Mouse (Mus musculus) spleen, embryonic (tissue): ENCODE results near the gene Cd300lf.

Experiments used
- CTCF ChIA-PET: fragments of 350-600 bp; sonication (Branson Sonifier 250); formaldehyde crosslinking; loops from one replicate; lab custom pipeline; 2022; lab: Charles Lee

Gene Cd300lf

DNA sequence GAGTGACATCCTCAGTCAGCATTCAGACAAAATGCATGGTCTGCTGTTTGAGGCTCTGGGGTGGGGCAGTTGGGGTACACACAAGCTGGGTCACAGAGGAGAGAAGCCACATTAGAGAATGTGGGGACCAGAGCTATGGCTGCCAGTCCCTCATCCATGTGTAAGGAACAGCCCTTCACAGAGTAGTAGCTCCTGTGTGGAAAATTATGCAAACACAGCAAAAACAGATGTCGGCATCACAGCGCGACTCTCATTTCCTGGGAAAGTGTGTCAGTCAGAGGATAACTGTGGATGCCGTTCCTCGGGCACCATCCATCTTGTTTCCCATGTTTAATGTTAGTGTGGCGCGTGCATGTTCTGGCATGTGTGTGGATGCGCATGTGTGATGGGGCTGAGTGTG lies 25.6 kb downstream of the Cd300lf start:
- CTCF ChIA-PET: no interaction called here

DNA sequence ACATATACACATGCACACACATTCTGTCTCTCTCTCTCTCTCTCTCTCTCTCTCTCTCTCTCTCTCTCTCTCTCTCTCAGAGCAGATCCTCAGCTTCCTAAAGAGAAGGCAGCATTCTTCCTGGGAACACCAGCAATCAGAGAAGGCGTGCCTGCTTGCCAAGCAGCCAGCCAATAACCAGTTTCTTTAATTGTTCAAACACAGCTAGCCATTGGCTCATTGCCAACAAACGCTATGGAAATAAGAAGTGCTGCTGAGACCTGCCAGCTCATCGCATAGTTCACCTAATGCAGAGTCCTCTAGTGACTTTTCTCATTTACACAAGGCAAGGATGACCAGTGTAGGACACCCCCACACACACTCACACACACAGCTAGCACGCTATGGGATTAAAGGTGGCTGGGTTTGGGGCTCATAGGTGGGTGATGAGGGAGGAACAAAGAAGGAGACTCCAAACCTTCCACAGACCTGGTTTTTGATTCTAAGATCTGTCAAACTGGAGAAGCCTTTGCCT lies 26.3 kb downstream of the Cd300lf start:
- CTCF ChIA-PET: no interaction called here

DNA sequence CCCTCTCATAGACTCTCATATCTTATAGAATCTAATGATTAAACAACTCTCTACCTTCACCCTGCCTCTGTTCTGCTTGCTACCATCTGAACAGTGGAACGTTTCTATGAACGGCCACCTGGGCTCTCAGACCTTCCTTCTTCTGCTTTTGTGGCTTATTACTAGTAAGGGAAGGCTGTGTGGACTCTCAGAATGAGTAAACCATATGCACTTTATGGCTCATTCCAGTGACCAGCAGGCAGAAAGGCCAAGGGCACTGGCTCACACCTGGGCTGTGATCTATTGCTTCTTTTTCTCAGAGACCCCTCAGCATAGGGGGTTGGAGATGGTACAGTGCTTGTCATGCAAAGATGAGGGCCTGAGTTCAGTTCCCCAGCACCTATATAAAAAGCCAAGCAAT lies 27.2 kb downstream of the Cd300lf start:
- CTCF ChIA-PET: no interaction called here

DNA sequence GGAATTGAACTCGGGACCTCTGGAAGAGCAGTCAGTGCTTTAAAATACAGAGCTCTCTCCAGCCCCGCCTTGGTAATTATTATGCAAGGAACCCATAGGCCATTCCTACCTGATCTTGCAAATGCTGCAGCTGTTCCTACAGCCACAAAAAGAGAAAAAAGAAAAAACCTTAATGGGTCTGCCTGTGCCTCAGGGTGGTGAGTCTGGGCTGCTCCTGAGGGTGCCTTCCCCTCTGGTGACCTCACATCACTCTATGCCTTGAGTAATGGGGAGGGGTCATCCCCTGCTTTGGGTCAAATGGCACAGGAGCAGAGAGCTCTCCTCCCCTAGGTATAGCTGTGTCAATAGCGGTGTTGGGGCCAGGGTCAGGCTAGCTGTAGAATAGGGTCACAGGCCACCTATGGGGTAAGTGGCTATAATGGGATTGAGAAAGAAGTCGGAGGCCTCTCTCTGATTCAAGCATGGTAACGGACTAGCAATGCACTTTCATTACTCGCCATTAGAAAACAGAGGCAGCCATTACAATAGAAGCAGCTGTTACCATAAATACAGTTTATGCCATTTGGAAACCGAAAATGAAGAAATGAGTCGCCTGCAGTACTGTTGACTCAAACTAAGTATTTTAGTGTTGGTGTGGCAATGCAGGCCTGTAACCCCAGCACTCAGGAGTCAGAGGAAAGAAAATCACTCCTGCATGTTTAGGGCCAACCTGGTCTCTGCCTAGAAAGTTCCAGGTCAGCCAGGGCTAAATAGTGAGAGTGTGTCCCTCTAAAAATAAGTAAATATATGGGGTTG lies 28.8 kb downstream of the Cd300lf start:
- CTCF ChIA-PET: interaction anchor here (1.0 to 1.7 kb wide), 3 partner anchors 10 to 47 kb away, joined by 3 to 4 read pairs (median 4); no protein-coding TSS in a partner anchor

DNA sequence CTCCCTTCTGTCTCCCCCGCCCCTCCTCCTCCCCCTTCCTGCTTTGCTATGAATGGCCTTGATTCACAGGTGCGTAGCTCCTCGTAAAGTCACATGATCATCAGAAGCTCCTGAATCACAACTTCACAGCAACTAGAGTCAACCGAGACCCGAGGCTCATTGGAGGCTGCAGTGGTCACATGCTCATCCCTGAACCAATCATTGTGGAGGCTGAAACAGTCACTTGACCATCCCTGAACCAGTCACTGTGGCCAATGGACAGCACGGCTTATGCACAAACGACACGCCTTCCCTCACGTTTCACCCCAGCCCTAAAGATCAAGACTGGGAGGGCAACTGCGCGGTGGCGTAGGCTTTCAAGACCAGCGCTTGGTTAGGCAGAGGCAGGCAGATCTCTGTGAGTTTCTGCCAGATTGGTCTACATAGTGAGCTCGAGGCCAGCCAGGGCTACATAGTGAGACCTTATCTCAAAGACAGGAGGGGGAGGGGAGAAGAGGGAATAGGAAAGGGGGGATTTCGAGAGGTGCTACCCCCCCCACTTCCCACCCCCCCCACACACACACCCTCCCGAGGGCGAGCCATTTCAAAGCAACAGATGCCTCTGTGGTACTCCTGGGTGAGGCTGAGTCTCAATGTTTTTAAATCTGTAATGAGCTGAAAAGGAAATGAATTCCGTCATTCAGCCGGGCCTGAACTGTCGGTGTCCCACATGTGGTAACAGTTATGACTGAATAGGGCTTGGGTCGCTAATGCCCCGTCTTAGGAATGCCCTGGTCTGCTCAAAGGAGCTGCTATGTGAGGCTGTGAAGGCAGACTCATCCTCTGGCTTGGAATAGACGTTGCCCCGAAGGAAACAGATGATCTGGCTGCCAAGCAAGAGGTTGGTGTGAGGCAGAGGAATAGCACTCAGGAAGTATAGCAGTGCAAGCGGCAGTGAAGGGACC lies 30.1 kb downstream of the Cd300lf start:
- CTCF ChIA-PET: interaction anchor here (0.6 to 1.7 kb wide), 4 partner anchors 9 to 48 kb away, joined by 3 to 7 read pairs (median 4); no protein-coding TSS in a partner anchor

DNA sequence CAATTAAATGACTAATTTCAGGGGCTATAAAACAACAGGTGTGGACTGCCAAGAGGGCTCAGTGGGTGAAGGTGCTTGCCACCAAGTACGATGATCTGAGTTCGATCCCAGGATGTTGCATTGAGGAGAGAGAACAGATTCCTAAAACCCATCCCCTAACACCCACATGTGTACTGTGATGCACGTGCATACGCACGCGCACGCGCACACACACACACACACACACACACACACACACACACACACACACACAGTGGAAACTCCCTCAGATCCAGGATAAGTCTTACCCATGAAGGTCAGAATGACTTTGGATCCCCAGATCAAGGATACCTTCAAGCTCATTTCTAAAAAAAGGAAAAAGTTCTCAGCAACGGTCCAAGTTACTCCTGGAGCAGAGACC lies 31.7 kb downstream of the Cd300lf start:
- CTCF ChIA-PET: interaction anchor here (0.7 kb wide), 1 partner anchor 13 kb away, joined by 4 read pairs; no protein-coding TSS in a partner anchor

DNA sequence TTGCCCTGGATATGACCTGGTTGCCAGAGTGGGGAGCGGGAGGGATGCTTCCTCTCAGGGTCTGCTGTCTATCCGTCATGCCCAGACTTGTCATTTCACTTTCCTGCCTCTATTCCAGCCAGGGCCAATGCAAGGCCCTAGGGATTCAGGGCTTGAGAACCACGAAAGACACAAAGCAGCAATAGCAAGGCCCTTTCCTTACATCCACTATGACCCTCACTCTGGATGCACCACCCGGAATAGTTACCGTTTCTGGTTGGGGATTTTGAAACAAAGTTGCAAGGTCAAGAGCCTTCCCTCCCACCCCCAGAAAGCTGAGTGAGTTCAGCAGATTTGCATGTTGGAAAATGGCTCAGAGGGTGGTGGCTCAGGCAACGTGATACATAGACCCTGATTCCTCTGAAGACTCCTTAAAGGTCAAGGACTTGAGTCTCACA lies 32.2 kb downstream of the Cd300lf start:
- CTCF ChIA-PET: no interaction called here

DNA sequence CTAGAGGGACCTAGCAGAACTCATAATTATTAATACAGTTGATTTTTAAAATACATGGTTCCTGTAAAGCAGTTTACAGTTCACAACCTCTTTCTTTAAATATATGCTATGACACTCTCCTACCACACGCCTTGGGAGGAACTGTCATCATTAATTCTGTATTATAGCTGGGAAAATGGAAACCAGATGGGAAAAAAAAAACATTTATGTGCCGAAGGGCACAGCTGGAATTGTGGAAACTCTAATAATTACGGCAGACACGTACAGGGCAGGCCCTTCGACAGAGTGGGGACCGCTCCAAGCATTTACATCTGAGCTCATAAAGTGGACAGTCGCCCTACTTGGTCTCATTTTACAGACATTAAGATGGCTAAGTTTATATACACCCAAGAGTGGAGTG lies 33.1 kb downstream of the Cd300lf start:
- CTCF ChIA-PET: no interaction called here

DNA sequence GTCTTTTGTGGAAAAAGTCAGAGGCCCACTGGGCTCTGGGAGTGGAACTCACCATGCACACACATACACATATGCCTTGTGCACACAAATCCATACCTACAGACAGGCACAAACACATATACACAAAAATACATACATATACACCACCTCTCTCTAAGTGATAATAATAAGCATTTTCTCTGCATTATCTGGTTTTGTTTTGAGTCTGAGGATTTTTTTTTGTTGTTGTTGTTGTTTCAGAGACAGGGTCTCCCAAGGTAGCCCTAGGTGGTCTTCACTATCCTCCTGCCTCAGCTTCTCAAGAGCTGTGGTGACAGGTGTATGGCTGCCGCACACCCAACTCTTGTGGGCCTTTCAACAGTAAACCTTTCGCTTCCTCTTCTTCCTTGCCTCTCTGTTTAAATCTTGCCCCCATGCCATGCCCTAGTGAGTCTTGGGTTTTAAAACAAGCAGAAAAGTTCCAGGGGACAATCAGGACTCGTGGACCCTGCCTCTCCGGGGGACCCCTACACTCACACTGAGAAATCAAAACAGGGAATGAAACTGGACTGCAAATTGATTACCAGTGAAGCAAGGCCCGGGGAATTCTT lies 33.7 kb downstream of the Cd300lf start:
- CTCF ChIA-PET: no interaction called here

DNA sequence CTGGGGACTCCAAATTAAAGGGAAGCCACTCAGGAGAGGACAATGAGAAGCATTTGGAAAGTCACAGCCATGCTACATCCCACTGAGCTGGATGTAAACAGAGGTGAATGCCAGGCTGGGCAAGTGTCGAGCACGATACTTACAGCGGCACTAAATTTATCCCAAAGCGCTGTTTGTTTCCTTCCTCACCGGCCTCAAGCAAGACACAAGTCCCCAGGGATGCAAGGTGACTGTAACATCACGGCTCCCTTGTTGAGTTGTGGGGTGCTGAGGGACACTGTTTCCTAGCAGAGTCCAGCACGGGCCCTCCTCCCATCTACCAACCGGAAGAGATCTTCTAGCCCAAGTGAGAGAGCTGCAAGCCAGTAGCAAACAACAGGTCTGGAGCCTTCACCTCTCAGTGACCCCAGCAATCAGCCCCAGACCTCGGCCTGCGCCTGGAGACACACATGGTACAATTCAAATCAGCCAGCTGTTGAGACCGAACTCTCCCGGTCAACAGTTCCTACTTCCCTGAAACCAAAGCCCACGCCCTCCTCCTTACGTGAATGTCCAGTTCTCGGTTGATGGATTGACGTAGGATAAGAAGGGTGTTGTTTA lies 34.5 kb downstream of the Cd300lf start:
- CTCF ChIA-PET: interaction anchor here (0.6 kb wide), 1 partner anchor 152 kb away, joined by 3 read pairs; no protein-coding TSS in a partner anchor

DNA sequence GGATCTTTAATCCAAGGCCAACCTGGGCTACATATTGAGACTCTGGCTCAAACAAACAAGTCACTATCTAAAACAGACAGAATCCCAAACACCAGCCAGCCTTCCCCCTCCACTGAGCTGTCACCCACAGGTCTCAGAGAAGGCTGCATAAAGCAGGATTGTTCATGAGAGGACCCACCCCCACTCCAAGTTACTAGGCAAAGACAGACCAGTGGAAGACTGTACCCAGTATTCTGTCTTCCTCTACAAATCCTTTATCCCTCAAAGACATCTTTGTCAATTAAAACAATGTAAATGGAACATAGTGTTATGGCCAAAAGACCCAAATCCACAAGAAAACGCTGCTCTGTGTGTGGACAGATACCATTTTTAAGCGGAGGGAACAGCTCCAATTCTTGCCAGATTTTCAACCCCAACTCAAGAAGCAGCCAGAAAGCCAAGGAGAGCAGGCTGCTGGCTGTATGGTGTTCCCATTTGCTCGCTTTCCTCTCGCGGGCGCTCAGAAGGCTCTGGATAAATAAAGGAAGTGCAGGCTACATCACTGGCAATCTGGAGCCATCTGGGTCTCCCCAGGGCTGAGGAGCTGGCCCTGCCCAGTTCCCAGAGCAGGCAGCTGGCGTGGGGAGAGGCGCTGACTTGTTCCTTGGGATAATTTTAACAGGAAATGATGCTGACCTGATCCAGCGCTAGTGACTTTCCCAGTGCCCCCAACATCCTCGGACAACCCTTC lies 35.4 kb downstream of the Cd300lf start:
- CTCF ChIA-PET: interaction anchor here (0.6 kb wide), 1 partner anchor 153 kb away, joined by 3 read pairs; no protein-coding TSS in a partner anchor

DNA sequence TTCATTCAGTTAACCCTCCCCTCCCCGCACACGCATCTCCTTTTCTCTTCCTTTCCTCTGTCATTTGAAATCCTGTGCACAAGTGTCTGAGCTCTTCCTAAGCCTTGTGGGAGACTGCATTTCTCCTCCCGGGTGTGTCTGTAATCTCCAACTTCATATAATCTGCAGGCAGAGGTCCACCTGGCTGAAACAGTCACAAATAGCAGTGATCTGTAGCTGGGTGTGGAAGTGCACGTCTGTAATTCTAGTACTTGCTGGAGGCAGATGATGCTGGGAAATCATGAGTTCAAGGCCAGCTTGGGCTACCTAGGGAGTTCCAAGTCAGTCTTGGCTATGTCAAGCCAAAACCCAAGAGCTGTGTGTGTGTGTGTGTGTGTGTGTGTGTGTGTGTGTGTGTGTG lies 41.7 kb downstream of the Cd300lf start:
- CTCF ChIA-PET: interaction anchor here (1.1 to 1.2 kb wide), 3 partner anchors 9 to 82 kb away, joined by 3 to 8 read pairs (median 3); no protein-coding TSS in a partner anchor

DNA sequence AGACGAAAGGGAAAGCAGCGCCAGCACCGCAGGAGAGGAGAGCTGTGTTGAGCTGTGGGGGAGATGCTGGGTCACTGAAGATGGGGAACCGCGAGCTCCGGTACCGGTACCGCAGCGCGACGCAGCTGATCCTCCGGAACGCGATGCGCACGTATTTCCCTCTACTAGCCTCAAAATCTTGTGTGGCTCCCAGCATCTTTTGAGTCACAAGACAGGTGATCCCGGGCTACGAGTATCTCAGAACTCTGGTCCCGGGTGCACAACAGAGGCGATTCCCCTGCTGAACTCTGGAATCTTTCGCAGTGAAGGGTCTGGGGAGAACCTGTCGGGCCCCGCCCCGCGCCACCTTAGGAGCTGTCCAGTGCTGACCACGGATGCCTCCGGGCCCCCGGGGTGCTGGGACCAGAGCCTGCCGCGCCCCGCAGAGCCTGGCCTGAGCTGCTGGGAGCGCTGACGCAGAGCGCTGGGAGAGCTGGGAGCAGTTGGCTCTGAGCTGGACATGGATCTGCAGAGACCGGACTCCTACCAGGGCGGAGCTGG lies 42.4 kb downstream of the Cd300lf start, which contains the start of gene Rab37:
Gene Rab37, plus strand, starts transcription at position 70 of the 540 bp plus-strand sequence.
- CTCF ChIA-PET: interaction anchor here (1.1 kb wide), 2 partner anchors 9 to 62 kb away, joined by 3 to 5 read pairs; no protein-coding TSS in a partner anchor

DNA sequence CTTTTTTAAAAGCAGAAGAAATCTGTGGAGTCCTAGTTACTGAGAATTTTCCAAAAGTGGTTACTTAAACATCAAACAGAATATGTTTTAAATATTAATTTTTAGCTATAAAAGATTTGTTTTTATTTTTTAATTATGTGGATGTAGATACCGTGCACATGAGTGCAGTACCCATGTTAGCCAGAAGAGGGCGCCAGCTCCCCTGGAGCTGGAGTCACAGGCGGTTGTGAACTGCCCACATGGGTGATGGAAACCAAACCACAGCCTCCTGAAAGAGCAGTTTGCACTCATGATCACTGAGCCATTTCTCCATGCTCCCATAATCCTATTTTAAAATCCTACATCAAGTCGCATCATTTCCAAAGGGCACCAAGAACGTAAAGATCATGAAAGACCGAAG lies 43.9 kb downstream of the Cd300lf start:
- CTCF ChIA-PET: interaction anchor here (0.6 to 1.3 kb wide), 2 partner anchors 15 to 94 kb away, joined by 4 read pairs; no protein-coding TSS in a partner anchor

DNA sequence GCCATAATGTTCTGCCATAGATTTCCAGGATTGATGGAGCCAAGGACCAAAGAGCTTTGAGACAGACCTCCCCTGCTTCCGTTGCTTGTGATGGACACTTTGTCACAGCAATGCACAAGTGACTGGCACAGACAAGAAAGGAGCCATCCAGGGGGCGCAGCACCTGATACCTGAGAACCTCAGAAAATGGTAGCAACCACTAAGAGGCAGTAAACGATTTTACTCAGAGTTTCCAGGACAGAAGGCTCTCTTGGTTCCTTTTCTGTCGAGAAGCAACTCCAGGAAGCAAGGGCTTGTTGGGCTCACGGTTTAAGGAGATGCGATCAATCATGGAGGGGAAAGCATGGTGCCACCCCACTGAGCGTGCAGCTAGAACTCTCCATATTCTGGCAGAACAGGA lies 47.6 kb downstream of the Cd300lf start:
- CTCF ChIA-PET: no interaction called here

DNA sequence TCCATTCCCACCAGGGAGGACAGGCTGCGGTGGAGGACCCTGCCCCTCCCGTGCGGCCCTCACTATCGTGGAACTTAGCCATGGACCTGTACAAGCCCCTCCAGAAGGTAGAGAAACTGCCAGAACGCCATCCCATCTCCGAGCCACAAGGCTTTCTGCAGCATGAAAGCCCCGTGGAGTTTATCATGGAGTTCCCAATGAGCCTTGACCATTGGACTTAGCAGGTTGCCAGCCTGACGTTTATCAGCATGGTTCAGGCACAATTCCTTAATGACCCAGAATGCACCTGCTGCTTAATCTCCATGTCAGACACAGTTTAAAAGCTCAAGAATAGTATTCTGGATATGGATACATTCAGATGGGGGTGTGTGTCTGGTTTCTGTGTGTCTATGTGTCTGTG lies 48.7 kb downstream of the Cd300lf start:
- CTCF ChIA-PET: no interaction called here

DNA sequence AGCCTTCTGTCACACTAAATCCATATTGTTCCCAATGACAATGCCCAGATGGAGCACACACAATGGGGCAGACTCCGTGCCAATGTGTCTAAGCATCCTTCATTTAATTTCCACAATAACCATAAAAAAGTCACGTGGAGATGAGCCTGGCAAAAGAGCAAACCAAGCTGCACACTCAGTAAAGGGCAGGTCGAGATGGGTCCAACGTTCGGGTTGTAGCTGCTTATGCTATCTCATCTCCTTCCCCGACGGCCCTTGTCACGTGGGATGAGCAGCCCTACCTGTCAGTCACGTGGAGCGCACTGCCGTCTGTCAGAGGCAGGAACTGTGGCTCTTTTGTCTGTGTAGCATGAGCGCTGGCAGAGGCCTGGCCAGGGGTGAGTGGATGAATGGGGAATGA lies 49.2 kb downstream of the Cd300lf start:
- CTCF ChIA-PET: no interaction called here

DNA sequence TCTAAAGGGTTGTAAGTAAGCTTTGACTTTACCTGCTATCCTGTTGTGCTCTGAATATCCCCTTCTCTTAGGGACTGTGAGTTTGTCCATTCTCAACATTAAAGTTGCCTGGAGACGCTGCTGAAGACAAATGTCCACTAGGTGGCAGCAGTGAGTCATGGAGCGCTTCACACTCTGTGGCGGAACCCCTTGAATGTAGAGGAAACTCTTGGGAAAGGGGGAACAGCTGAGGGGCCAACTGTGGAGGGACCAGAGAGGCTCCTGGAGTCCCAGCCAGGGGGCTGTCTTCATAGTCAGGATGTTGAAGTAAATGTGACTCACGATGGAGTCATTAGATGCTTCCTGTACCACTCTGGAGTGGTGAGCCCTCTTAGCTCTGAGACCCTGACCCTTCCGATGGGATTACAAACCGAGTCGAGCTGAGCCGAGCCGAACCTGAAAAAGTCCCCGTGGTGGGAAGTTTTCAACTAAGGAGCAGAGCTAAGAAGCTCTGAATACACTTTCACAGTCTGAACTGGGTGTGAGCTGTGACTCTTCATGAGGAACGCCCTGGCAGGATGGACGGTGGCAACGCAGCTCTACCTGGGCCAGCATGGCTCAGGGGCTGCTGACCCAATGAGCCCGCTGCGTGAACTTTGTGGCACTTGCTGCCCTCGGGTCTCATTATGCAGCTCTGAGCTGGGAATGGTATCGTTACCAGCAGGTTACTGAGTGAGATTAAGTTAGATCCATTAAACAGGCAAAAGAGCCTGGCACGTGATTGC lies 50.2 kb downstream of the Cd300lf start:
- CTCF ChIA-PET: interaction anchor here (0.9 to 1.5 kb wide), 4 partner anchors 8 to 98 kb away, joined by 3 to 5 read pairs (median 4); partner anchors contain the start of gene Rab37

DNA sequence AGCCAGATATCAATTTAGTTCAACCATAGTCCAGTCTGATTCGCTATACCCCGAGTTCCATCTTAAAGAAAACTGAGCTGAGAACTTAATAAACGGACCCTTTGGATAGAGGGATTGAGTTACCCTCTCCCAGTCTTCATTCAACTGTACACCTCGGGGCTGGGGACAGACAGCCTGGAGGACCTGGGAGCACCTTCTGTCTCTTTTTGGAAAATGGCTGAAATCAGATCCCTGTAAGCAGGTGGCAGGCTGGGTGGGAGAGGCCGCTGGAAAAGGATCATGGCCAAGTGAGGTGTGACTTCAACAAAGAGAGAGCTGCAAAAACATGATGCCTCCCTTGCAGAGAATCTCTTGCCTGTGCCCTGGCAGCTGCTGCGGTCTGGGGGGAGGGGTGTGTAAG lies 51.6 kb downstream of the Cd300lf start:
- CTCF ChIA-PET: interaction anchor here (1.2 kb wide), 1 partner anchor 9 kb away, joined by 3 read pairs; the partner anchor contains the start of gene Rab37
